Mouse (Mus musculus): Measurements from ENCODE around the gene Hoxb1. TPM values are rescaled to one million over a fixed set of nuclear protein-coding genes. Genes with fewer than 3 reads are reported as not detected.

Gene Hoxb1
- total RNA-seq, 2 experiments from 2014 or later, result not detected

GRCm38 (mm10) chr11:96404016-96404604 is 38.6 kb downstream of the Hoxb1 start:
- Histone ChIP-seq H3K4me3 (no peak overlapping the region), H3K27ac (no peak overlapping the region)
- TF ChIP-seq CTCF (conservative IDR thresholded peaks at IDR 0.05), result no peak
- DNase-seq (ENCODE audit: low spot score in 2 of 2), result no peak

- H3K4me3 ChIP-seq, result no peak overlapping the region
- no peak for DNase-seq (ENCODE audit: low spot score in 2 of 2)
- no peak overlapping the region for H3K27ac ChIP-seq
- no peak for TF ChIP-seq CTCF (conservative IDR thresholded peaks at IDR 0.05)
These were observed 39.3 kb downstream of the Hoxb1 start for GRCm38 (mm10) chr11:96404831-96405230.

- no peak overlapping the region for H3K4me3 ChIP-seq
- TF ChIP-seq CTCF (conservative IDR thresholded peaks at IDR 0.05), result no peak
- DNase-seq (ENCODE audit: low spot score in 2 of 2), result no peak
- H3K27ac ChIP-seq, result no peak overlapping the region
These were observed 40.0 kb downstream of the Hoxb1 start for GRCm38 (mm10) chr11:96405541-96405940.

GRCm38 (mm10) chr11:96407191-96408072 is 41.9 kb downstream of the Hoxb1 start:
- H3K4me3 ChIP-seq, result no peak overlapping the region
- no peak overlapping the region for H3K27ac ChIP-seq
- peak; percentile 74 for TF ChIP-seq CTCF (conservative IDR thresholded peaks at IDR 0.05)
- DNase-seq (ENCODE audit: low spot score in 2 of 2), result peak in 1 of 2 experiments; percentile 15

GRCm38 (mm10) chr11:96408234-96409010 is 42.9 kb downstream of the Hoxb1 start:
- no peak overlapping the region for H3K4me3 ChIP-seq
- TF ChIP-seq CTCF (conservative IDR thresholded peaks at IDR 0.05), result no peak
- no peak overlapping the region for H3K27ac ChIP-seq
- DNase-seq (ENCODE audit: low spot score in 2 of 2), result no peak

GRCm38 (mm10) chr11:96411019-96411418 is 45.5 kb downstream of the Hoxb1 start:
- no peak for TF ChIP-seq CTCF (conservative IDR thresholded peaks at IDR 0.05)
- H3K4me3 ChIP-seq, result no peak overlapping the region
- H3K27ac ChIP-seq, result no peak overlapping the region
- no peak for DNase-seq (ENCODE audit: low spot score in 2 of 2)

GRCm38 (mm10) chr11:96411934-96412333 is 46.4 kb downstream of the Hoxb1 start:
- DNase-seq (ENCODE audit: low spot score in 2 of 2), result no peak
- TF ChIP-seq CTCF (conservative IDR thresholded peaks at IDR 0.05), result peak; percentile 40
- H3K27ac ChIP-seq, result no peak overlapping the region
- no peak overlapping the region for H3K4me3 ChIP-seq

GRCm38 (mm10) chr11:96412941-96413491 is 47.5 kb downstream of the Hoxb1 start:
- no peak overlapping the region for H3K27ac ChIP-seq
- TF ChIP-seq CTCF (conservative IDR thresholded peaks at IDR 0.05), result no peak
- DNase-seq (ENCODE audit: low spot score in 2 of 2), result no peak
- no peak overlapping the region for H3K4me3 ChIP-seq

GRCm38 (mm10) chr11:96413527-96413926 is 48.0 kb downstream of the Hoxb1 start:
- Histone ChIP-seq H3K27ac (no peak overlapping the region), H3K4me3 (no peak overlapping the region)
- DNase-seq (ENCODE audit: low spot score in 2 of 2), result peak in 1 of 2 experiments; percentile 32
- TF ChIP-seq CTCF (conservative IDR thresholded peaks at IDR 0.05), result no peak

GRCm38 (mm10) chr11:96414002-96414401 is 48.5 kb downstream of the Hoxb1 start:
- H3K27ac ChIP-seq, result no peak overlapping the region
- DNase-seq (ENCODE audit: low spot score in 2 of 2), result no peak
- no peak for TF ChIP-seq CTCF (conservative IDR thresholded peaks at IDR 0.05)
- H3K4me3 ChIP-seq, result no peak overlapping the region

Small RNA genes lying within 50 kb of the gene (microRNA-seq; reads per million reads assigned to microRNA genes)
- gene Mir10a, result 11.6 to 11.8 reads per million in 2 experiments

Other genes with a start within 250 kb of the Hoxb1 start
- gene Ttll6, start 232.0 kb upstream of the Hoxb1 start, total RNA-seq (2021), result under 1 TPM; 0.22 to 0.46 TPM
- not detected for gene Hoxb13, start 171.4 kb upstream of the Hoxb1 start, total RNA-seq (2021)
- gene Hoxb9, start 94.3 kb upstream of the Hoxb1 start, total RNA-seq (2021), result not detected
- not detected for gene Hoxb8, start 83.8 kb upstream of the Hoxb1 start, total RNA-seq (2021)
- not detected for gene Hoxb7, start 79.1 kb upstream of the Hoxb1 start, total RNA-seq (2021)
- gene Hoxb6, start 73.3 kb upstream of the Hoxb1 start, total RNA-seq (2021), result not detected
- not detected for gene Hoxb5, start 62.4 kb upstream of the Hoxb1 start, total RNA-seq (2021)
- gene Hoxb4, start 47.5 kb upstream of the Hoxb1 start, total RNA-seq (2021), result not detected
- not detected for gene Hoxb3, start 42.4 kb upstream of the Hoxb1 start, total RNA-seq (2021)
- not detected for gene Hoxb2, start 15.2 kb upstream of the Hoxb1 start, total RNA-seq (2021)
- gene Skap1, start 98.8 kb downstream of the Hoxb1 start, total RNA-seq (2021), result 1 to 10 TPM; 1.0 to 1.2 TPM